Mouse (Mus musculus): ENCODE results near the gene Fndc11.

Fndc11 gene

GRCm38 (mm10) chr2:181266839-181267238, 47.0 kb downstream of the Fndc11 start:
- DNase-seq (ENCODE audit: low read depth): no peak

GRCm38 (mm10) chr2:181272092-181272491, 52.3 kb downstream of the Fndc11 start:
- DNase-seq (ENCODE audit: low read depth): no peak
